Mouse (Mus musculus) heart, adult 2 months (tissue): ENCODE data around the gene Plcl2. TPM values are rescaled to one million over a fixed set of nuclear protein-coding genes. Genes with fewer than 3 reads are reported as not detected.
"Not testable (repeated sequence)": the region's sequence is repeated elsewhere in the genome, so short reads cannot be mapped to it uniquely, and the experiment has no call there.

Source experiments
- DNase-seq, 2 experiments: peaks; one replicate each; pipeline ENCODE4 v3.0.0; 2021
- H3K27ac ChIP-seq: fragments of 200-600 bp; 2 replicates; pipeline ENCODE4 v1.8.1; 2022
- H3K27me3 ChIP-seq: fragments of 200-500 bp; 2 replicates; pipeline ENCODE4 v1.6.1; 2012; ENCODE audit warnings: mild to moderate bottlenecking, low read length, inconsistent platforms, mixed read lengths; ENCODE audit not compliant: control insufficient read depth, insufficient read depth
- H3K36me3 ChIP-seq: fragments of 200-500 bp; 2 replicates; pipeline ENCODE4 v1.6.1; 2012; ENCODE audit warnings: low read length, inconsistent platforms; ENCODE audit not compliant: control insufficient read depth, insufficient read depth
- H3K4me1 ChIP-seq: fragments of 200-500 bp; 2 replicates; pipeline ENCODE4 v1.6.1; 2011; ENCODE audit warnings: low read length; ENCODE audit not compliant: control insufficient read depth, insufficient read depth
- H3K4me3 ChIP-seq: fragments of 200-600 bp; 2 replicates; pipeline ENCODE4 v1.8.1; 2022
- H3K79me2 ChIP-seq: fragments of 200-500 bp; replicated peaks from 2 replicates; pipeline ENCODE4 v1.6.1; 2012; ENCODE audit warnings: mild to moderate bottlenecking, inconsistent platforms, low read length, moderate library complexity, mixed read lengths; ENCODE audit not compliant: control insufficient read depth, insufficient read depth
- H3K9ac ChIP-seq: fragments of 200-500 bp; 2 replicates; pipeline ENCODE4 v1.6.1; 2012; ENCODE audit warnings: low read depth, mild to moderate bottlenecking, control low read depth, inconsistent platforms, low read length, mixed read lengths
- CTCF ChIP-seq: fragments of 200-600 bp; IDR thresholded peaks from 2 replicates; pipeline ENCODE4 v1.8.1; 2022; ENCODE audit warnings: antibody characterized with exemption, mild to moderate bottlenecking, moderate library complexity
- EP300 ChIP-seq: fragments of 200-500 bp; IDR thresholded peaks from 2 replicates; pipeline ENCODE4 v1.6.1; 2011; ENCODE audit warnings: low read depth, low read length, control low read depth; ENCODE audit not compliant: insufficient read depth
- POLR2A ChIP-seq: fragments of 200-500 bp; IDR thresholded peaks from 2 replicates; pipeline ENCODE4 v1.6.1; 2011; ENCODE audit warnings: mild to moderate bottlenecking, low read depth, low read length, control low read depth; ENCODE audit not compliant: insufficient read depth
- WGBS: fragments of 180-500 bp; shearing (Covaris S2); methylation state at CpG from one replicate; pipeline ENCODE4 v1.1.7; 2018; 5-methylcytosine and 5-hydroxymethylcytosine counted together
- intact Hi-C: fragments of 180-260 bp; cut with DNase I; formaldehyde crosslinking; loops from one replicate; pipeline ENCODE4 v1.15.1; 2025
- polyA plus RNA-seq: library from polyadenylated mRNA; depleted of rRNA; stranded (reverse); fragments of >200 nt; gene quantifications from 2 replicates; pipeline ENCODE4 v1.2.3, GENCODE M21; 2012
- total RNA-seq, 2 experiments: library from RNA; stranded (reverse); gene quantifications; 2 replicates each; pipeline ENCODE4 v1.2.3; 2021

Gene Plcl2
- total and polyA plus RNA-seq, 3 experiments = 2.8 to 8.0 (median 7.5) TPM

GRCm38 (mm10) chr17:50530089-50530488, 20.9 kb downstream of the Plcl2 start:
- Histone ChIP-seq H3K27ac (no peak overlapping the region), H3K36me3 (no peaks in the 10 kb centered on the region), H3K4me3 (no peak overlapping the region), H3K27me3 (no peaks in the 10 kb centered on the region), H3K4me1 (peaks cover 2% of the 10 kb centered on the region), H3K9ac (no peak overlapping the region), H3K79me2 (no peaks in the 10 kb centered on the region; the same call in 1 of the 2 replicates)
- intact Hi-C loops = no loop called here
- TF ChIP-seq EP300 (no peak), CTCF (no peak), POLR2A (no peak)
- DNase-seq = peak in 1 of 2 experiments; percentile 22
- 79% methylated on average over 8 of the region's 8 CpGs for WGBS

DNA sequence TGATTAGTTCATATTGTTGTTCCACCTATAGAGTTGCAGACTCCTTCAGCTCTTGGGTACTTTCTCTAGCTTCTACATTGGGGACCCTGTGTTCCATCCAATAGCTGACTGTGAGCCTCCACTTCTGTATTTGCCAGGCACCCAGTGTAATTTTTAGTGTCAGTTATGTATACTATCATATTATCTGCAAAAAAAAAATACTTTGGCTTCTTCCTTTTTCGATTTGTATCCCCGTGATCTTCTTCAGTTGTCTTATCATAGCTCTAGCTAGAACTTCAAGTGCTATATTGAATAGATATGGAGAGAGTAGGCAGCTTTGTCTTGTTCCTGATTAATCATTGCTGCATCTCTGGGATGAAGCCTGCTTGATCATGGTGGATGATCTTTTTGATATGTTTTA, 25.7 kb downstream of the Plcl2 start:
- H3K79me2 ChIP-seq, DNase-seq, H3K4me3 ChIP-seq, H3K9ac ChIP-seq, H3K36me3 ChIP-seq, intact Hi-C loops, H3K4me1 ChIP-seq, H3K27ac ChIP-seq, H3K27me3 ChIP-seq: not testable (repeated sequence)
- 85% methylated on average over 2 of the region's 2 CpGs for WGBS

DNA sequence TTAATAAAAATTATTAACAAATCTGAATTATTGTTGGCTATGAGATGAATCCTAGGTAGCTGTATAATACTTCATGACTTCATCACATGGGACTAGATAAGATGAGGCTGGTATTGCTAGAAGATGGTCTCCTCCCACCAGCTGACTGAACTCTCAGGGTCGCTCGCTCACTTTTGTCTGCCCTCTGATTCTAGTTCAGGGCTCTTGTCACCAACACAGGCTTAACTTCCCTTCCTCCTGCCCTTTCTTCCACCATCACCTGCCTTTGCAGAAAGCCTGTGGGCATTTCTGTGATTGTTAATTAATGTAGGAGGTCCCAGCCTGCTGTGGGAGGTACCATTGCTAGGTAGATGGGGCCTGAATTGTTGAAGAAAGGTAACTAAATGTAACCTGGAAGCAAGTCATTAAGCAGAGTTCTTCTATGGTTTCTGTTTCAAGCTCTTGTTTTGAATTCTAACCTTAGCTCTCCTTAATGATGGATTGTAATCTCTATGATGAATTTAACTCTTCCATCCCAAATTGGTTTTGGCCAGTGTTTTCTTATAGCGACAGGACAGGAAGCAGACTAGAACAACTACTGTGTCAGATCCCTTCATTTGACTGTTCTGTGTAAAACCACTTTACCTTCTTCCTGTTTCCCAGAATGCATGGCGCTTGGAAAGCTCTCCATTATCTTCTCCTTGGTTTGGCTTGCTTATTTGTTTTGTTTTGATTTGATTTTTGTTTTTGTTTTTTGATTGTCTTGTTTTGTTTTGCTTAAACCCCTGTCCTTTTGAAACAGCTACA, 27.4 kb downstream of the Plcl2 start:
- 82% methylated on average over 4 of the region's 4 CpGs for WGBS
- Histone ChIP-seq H3K27me3 (no peaks in the 10 kb centered on the region), H3K27ac (no peak overlapping the region), H3K36me3 (no peaks in the 10 kb centered on the region), H3K4me1 (no peaks in the 10 kb centered on the region; the same call in 1 of the 2 replicates), H3K9ac (no peak overlapping the region), H3K79me2 (no peaks in the 10 kb centered on the region; the same call in 1 of the 2 replicates), H3K4me3 (no peak overlapping the region)
- TF ChIP-seq POLR2A = no peak
- no peak for TF ChIP-seq CTCF
- no peak for TF ChIP-seq EP300
- intact Hi-C loops = no loop called here
- DNase-seq = no peak

- intact Hi-C loops = no loop called here
- Histone ChIP-seq H3K9ac (no peak overlapping the region), H3K27ac (no peak overlapping the region), H3K4me3 (no peak overlapping the region), H3K27me3 (no peaks in the 10 kb centered on the region), H3K79me2 (no peaks in the 10 kb centered on the region; the same call in 1 of the 2 replicates), H3K4me1 (no peaks in the 10 kb centered on the region; the same call in 1 of the 2 replicates), H3K36me3 (no peaks in the 10 kb centered on the region)
- no peak for DNase-seq
- WGBS = 74% methylated on average over 2 of the region's 2 CpGs
- no peak for TF ChIP-seq EP300
- no peak for TF ChIP-seq POLR2A
- TF ChIP-seq CTCF = no peak
Observed at GRCm38 (mm10) chr17:50537786-50538185, 28.6 kb downstream of the Plcl2 start.

GRCm38 (mm10) chr17:50544860-50545259, 35.7 kb downstream of the Plcl2 start:
- TF ChIP-seq POLR2A (no peak), CTCF (no peak), EP300 (no peak)
- Histone ChIP-seq H3K27me3 (no peaks in the 10 kb centered on the region), H3K9ac (no peak overlapping the region), H3K36me3 (no peaks in the 10 kb centered on the region), H3K79me2 (no peaks in the 10 kb centered on the region), H3K4me1 (no peaks in the 10 kb centered on the region), H3K4me3 (no peak overlapping the region), H3K27ac (no peak overlapping the region)
- 77% methylated on average over 1 of the region's 1 CpGs for WGBS
- no peak for DNase-seq
- intact Hi-C loops = no loop called here

DNA sequence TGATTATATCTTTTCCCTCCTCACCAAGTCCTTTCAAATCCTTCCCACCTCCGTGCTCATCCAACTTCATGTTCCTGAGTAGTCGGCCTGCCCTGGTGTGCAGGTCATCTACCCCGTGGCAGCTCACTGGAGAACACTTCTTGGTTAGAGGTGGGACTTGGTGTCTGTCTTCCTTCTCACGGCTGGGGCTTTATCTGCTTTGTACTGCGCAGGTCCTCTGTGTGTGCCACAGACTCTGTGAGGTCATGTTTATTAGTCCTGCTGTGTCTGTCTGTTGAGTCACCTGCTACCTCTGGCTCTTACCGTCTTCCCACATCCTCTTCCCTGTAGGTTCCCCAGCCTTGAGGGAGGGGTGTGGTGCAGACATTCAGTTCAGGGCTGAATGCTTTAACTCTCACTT, 36.1 kb downstream of the Plcl2 start:
- intact Hi-C loops = no loop called here
- 65% methylated on average over 6 of the region's 6 CpGs for WGBS
- Histone ChIP-seq H3K4me1 (no peaks in the 10 kb centered on the region), H3K9ac (no peak overlapping the region), H3K27ac (no peak overlapping the region), H3K79me2 (no peaks in the 10 kb centered on the region), H3K27me3 (no peaks in the 10 kb centered on the region), H3K36me3 (no peaks in the 10 kb centered on the region), H3K4me3 (no peak overlapping the region)
- no peak for TF ChIP-seq EP300
- TF ChIP-seq CTCF = no peak
- TF ChIP-seq POLR2A = no peak
- peak in 1 of 2 experiments; percentile 6 for DNase-seq
